Comparison of ENCODE assay signal across 8 mouse cellular contexts in the genomic region with DNA sequence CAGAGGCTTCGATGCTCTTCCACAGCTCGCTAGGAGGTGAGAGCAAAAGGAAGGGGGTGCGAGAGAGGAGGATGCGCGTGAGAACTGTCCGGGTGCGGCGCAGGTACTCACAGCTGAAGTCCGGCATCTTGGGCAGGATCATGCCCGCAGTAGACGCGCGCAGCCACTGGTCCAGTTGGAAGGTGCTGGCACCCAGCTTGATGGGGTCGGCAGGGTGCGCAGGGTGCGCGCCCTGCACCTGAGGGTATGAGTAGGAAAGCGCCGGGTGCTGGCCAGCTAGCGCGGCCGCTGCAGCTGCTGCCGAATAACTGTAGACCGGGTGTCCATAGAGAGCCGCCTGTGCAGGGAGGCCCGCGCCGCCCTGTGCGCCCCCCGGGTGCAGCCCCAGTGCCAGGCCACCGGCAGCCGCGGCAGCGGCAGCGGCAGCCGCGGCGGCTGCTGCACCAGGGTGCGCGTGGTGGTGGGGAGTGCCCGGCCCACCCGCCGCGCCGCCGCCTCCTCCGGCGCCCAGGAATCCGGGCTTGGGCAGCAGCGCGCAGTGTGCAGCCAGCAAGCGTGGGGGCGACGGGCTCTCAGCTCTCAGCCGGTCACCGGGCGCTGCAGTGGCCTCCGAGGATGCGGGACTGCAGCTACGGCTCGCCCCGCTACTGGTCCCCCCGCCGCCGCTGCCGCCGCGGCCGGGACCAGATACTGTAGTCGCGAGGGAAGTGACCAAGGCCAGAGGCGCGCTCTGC. TPM values are rescaled to one million over a fixed set of nuclear protein-coding genes. Genes with fewer than 3 reads are reported as not detected.
DNase-seq lines count a peak whose midpoint lies in the region; ATAC-seq and TF ChIP-seq lines count a peak whose summit lies in the region.

No protein-coding gene starts in this region.

- H3K27ac ChIP-seq in forebrain, embryonic 16.5 days (ENCODE audit: low read length): no peak overlapping the region
- no peak overlapping the region for H3K27ac ChIP-seq in liver, embryonic 13.5 days

- H3K4me3 ChIP-seq in E14TG2a.4 (replicated peaks; ENCODE audit: low read length): peak overlapping the region; percentile 78
- peak overlapping the region; percentile 26 for H3K4me3 ChIP-seq in forebrain, embryonic 16.5 days (replicated peaks; ENCODE audit: low read length)
- peak overlapping the region; percentile 18 for H3K4me3 ChIP-seq in liver, embryonic 13.5 days (replicated peaks)

- peak; percentile 21; the same call in 1 of the 2 replicates for ATAC-seq in forebrain, embryonic 16.5 days
- no peak for ATAC-seq in liver, embryonic 13.5 days (ENCODE audit: low read depth)

- H3K4me1 ChIP-seq in E14TG2a.4 (replicated peaks; ENCODE audit: low read depth, low read length): peaks cover 64% of the 10 kb centered on the region
- H3K4me1 ChIP-seq in forebrain, embryonic 16.5 days (replicated peaks; ENCODE audit: control insufficient read depth, insufficient read depth, low read length): peaks cover 13% of the 10 kb centered on the region
- peaks cover 3% of the 10 kb centered on the region; the same call in 1 of the 2 replicates for H3K4me1 ChIP-seq in liver, embryonic 13.5 days (replicated peaks)

- H3K27me3 ChIP-seq in E14TG2a.4 (ENCODE audit: insufficient read depth, low read length): peaks cover 98% of the 10 kb centered on the region
- H3K27me3 ChIP-seq in forebrain, embryonic 16.5 days (replicated peaks; ENCODE audit: control insufficient read depth, insufficient read depth, low read length): peaks cover 91% of the 10 kb centered on the region
- H3K27me3 ChIP-seq in liver, embryonic 13.5 days: peaks cover 99% of the 10 kb centered on the region

- WGBS in forebrain, embryonic 16.5 days: under 1% methylated on average over 70 of the region's 73 CpGs
- 2% methylated on average over 66 of the region's 73 CpGs for WGBS in liver, embryonic 13.5 days (ENCODE audit: insufficient replicate concordance)

- H3K4me2 ChIP-seq in forebrain, embryonic 16.5 days (ENCODE audit: low read length): peak overlapping the region; percentile 43
- H3K4me2 ChIP-seq in liver, embryonic 13.5 days: peak overlapping the region; percentile 38

- no peaks in the 10 kb centered on the region for H3K36me3 ChIP-seq in E14TG2a.4 (ENCODE audit: insufficient read depth, low read length)
- no peaks in the 10 kb centered on the region for H3K36me3 ChIP-seq in forebrain, embryonic 16.5 days (ENCODE audit: control insufficient read depth, insufficient read depth)
- H3K36me3 ChIP-seq in liver, embryonic 13.5 days: no peaks in the 10 kb centered on the region

- H3K9ac ChIP-seq in forebrain, embryonic 16.5 days (replicated peaks; ENCODE audit: low read depth, low read length): no peak overlapping the region
- no peak overlapping the region for H3K9ac ChIP-seq in liver, embryonic 13.5 days

- DNase-seq in adrenal gland, postnatal 25 days: peak; percentile 9
- no peak for DNase-seq in adrenal gland, adult 8-10 months
- DNase-seq in liver, embryonic 13.5 days: no peak
- DNase-seq in frontal cortex, postnatal 14 days (ENCODE audit: low spot score in 2 of 2): no peak
- no peak for DNase-seq in layer of hippocampus, adult 9-11 months
- no peak for DNase-seq in spleen, postnatal 36 days (ENCODE audit: low spot score in 2 of 2)

- H3K9me3 ChIP-seq in E14TG2a.4 (ENCODE audit: low read length): no peaks in the 10 kb centered on the region
- no peaks in the 10 kb centered on the region for H3K9me3 ChIP-seq in forebrain, embryonic 16.5 days (ENCODE audit: control insufficient read depth, low read length)
- no peaks in the 10 kb centered on the region for H3K9me3 ChIP-seq in liver, embryonic 13.5 days (replicated peaks)

- TF ChIP-seq CTCF in E14TG2a.4 (conservative IDR thresholded peaks at IDR 0.05; ENCODE audit: low read length): no peak

RNA-seq across cellular contexts. Expression of a gene that starts 0.6 kb away (rescaled TPM):
- not detected in 2 replicates for total RNA-seq in adrenal gland, postnatal 25 days (2021)
- not detected for total RNA-seq in adrenal gland, adult 8-10 months (2022)
- not detected in 2 replicates for polyA plus RNA-seq in forebrain, embryonic 16.5 days (2015; fragmentation: Nextera tagmentation; extraction: Ambion mirVana)
- polyA plus RNA-seq in liver, embryonic 13.5 days (2015; fragmentation: Nextera tagmentation; extraction: Ambion mirVana): not detected in 2 replicates

RNA-seq across cellular contexts. Expression of a gene that starts 43.2 kb away (rescaled TPM):
- total RNA-seq in adrenal gland, postnatal 25 days (2021): 31.4 and 45.8 TPM in 2 replicates
- total RNA-seq in adrenal gland, adult 8-10 months (2022): 10 to 100 TPM; 36.1 to 44.6 (median 39.2) TPM
- 24.1 and 26.0 TPM in 2 replicates for polyA plus RNA-seq in forebrain, embryonic 16.5 days (2015; fragmentation: Nextera tagmentation; extraction: Ambion mirVana)
- 19.4 and 25.1 TPM in 2 replicates for polyA plus RNA-seq in liver, embryonic 13.5 days (2015; fragmentation: Nextera tagmentation; extraction: Ambion mirVana)

Comparison
In these comparisons a context has a peak if more than half of its experiments do, and no peak if none do; other contexts are left out.
1. H3K4me3 ChIP-seq: peak in every context shown above with its lines; median percentile 78 in E14TG2a.4; 26 in forebrain, embryonic 16.5 days; 18 in liver, embryonic 13.5 days.